Mouse (Mus musculus) MEL-GATA-1-ER (cell line): ENCODE measurements at regions not wholly inside any gene's neighbourhood (a gene's known extent, or its start where the extent isn't known, plus 50 kb on each side); places are given as distances from the start of the nearest gene placed in this dataset.

Source experiments
- DNase-seq: peaks from one replicate; pipeline ENCODE4 v3.0.0-alpha.2; 2012; ENCODE audit warnings: low read depth; ENCODE audit errors: extremely low read depth

- DNase-seq: peak; percentile 18
Measured at GRCm38 (mm10) chr4:34336971-34337797, 213.6 kb upstream of the Akirin2 start.

- no peak for DNase-seq
Measured at GRCm38 (mm10) chr4:34337852-34338251, 212.9 kb upstream of the Akirin2 start.

GRCm38 (mm10) chr4:34340057-34340456, 210.7 kb upstream of the Akirin2 start:
- DNase-seq: no peak

GRCm38 (mm10) chr4:34371281-34372032, 179.3 kb upstream of the Akirin2 start:
- no peak for DNase-seq

- DNase-seq: peak; percentile 64
Measured at GRCm38 (mm10) chr4:34386338-34386967, 164.3 kb upstream of the Akirin2 start.

GRCm38 (mm10) chr4:34391499-34391898, 159.2 kb upstream of the Akirin2 start:
- peak; percentile 15 for DNase-seq

- DNase-seq: no peak
Measured at GRCm38 (mm10) chr4:34403061-34403460, 147.7 kb upstream of the Akirin2 start.

GRCm38 (mm10) chr4:34407181-34407580, 143.6 kb upstream of the Akirin2 start:
- DNase-seq: no peak

- no peak for DNase-seq
Measured at GRCm38 (mm10) chr4:34420970-34421369, 129.8 kb upstream of the Akirin2 start.

- DNase-seq: no peak
Measured at GRCm38 (mm10) chr4:34424131-34424646, 126.5 kb upstream of the Akirin2 start.

- no peak for DNase-seq
Measured at GRCm38 (mm10) chr4:34429003-34429402, 121.7 kb upstream of the Akirin2 start.

GRCm38 (mm10) chr4:34429456-34430235, 121.1 kb upstream of the Akirin2 start:
- DNase-seq: no peak

- DNase-seq: no peak
Measured at GRCm38 (mm10) chr4:34437316-34437715, 113.4 kb upstream of the Akirin2 start.

- no peak for DNase-seq
Measured at GRCm38 (mm10) chr4:34449582-34449981, 101.2 kb upstream of the Akirin2 start.

GRCm38 (mm10) chr4:34462591-34462990, 88.1 kb upstream of the Akirin2 start:
- DNase-seq: no peak

- no peak for DNase-seq
Measured at GRCm38 (mm10) chr4:34465845-34466244, 84.9 kb upstream of the Akirin2 start.

GRCm38 (mm10) chr4:34466309-34466708, 84.4 kb upstream of the Akirin2 start:
- no peak for DNase-seq

- no peak for DNase-seq
Measured at GRCm38 (mm10) chr4:34468096-34468495, 82.6 kb upstream of the Akirin2 start.

GRCm38 (mm10) chr4:34475792-34476448, 74.8 kb upstream of the Akirin2 start:
- DNase-seq: no peak

GRCm38 (mm10) chr4:34484273-34484672, 66.5 kb upstream of the Akirin2 start:
- DNase-seq: no peak

- no peak for DNase-seq
Measured at GRCm38 (mm10) chr4:34485574-34485973, 65.2 kb upstream of the Akirin2 start.
